Mouse (Mus musculus) kidney, postnatal 0 days (tissue): ENCODE measurements around the gene Tmem63c. TPM values are rescaled to one million over a fixed set of nuclear protein-coding genes. Genes with fewer than 3 reads are reported as not detected.
A peak's percentile ranks its signal among the peaks of the same experiment; 100 is the strongest.

Experiments used
- ATAC-seq: fragments of 200-750 bp; cut with Nextera tagmentation; replicated peaks from 2 replicates; pipeline ENCODE4 v1.8.0; 2017; ENCODE audit warnings: low read depth, moderate number of reproducible peaks, moderate TSS enrichment, moderate library complexity; ENCODE audit not compliant: low FRiP score
- DNase-seq: peaks from one replicate; pipeline ENCODE4 v3.0.0-alpha.2; 2016; ENCODE audit warnings: low spot score
- H3K27ac ChIP-seq: fragments of 300-500 bp; sonication (generic); 2 replicates; pipeline ENCODE4 v1.5.1; 2014; ENCODE audit warnings: mild to moderate bottlenecking
- H3K27me3 ChIP-seq: fragments of 300-500 bp; sonication (generic); 2 replicates; pipeline ENCODE4 v1.6.1; 2014; ENCODE audit warnings: low read length, mixed read lengths; ENCODE audit not compliant: insufficient read depth
- H3K36me3 ChIP-seq: fragments of 300-500 bp; sonication (generic); 2 replicates; pipeline ENCODE4 v1.6.1; 2014; ENCODE audit warnings: low read length, mixed read lengths; ENCODE audit not compliant: insufficient read depth
- H3K4me1 ChIP-seq: fragments of 300-500 bp; sonication (generic); replicated peaks from 2 replicates; pipeline ENCODE4 v1.6.1; 2014; ENCODE audit warnings: antibody characterized with exemption, low read length, mixed read lengths; ENCODE audit not compliant: insufficient read depth
- H3K4me2 ChIP-seq: fragments of 300-500 bp; sonication (generic); 2 replicates; pipeline ENCODE4 v1.6.1; 2014; ENCODE audit warnings: mild to moderate bottlenecking, low read length, moderate library complexity, mixed read lengths
- H3K4me3 ChIP-seq: fragments of 300-500 bp; sonication (generic); replicated peaks from 2 replicates; pipeline ENCODE4 v1.5.1; 2014; ENCODE audit warnings: low read depth, low read length
- H3K9ac ChIP-seq: fragments of 300-500 bp; sonication (generic); 2 replicates; pipeline ENCODE4 v1.6.1; 2014; ENCODE audit warnings: low read depth, low read length
- H3K9me3 ChIP-seq: fragments of 300-500 bp; sonication (generic); replicated peaks from 2 replicates; pipeline ENCODE4 v1.6.1; 2016; ENCODE audit warnings: low read length, inconsistent platforms, mixed read lengths
- CTCF ChIP-seq: IDR thresholded peaks from 2 replicates; pipeline ENCODE4 v1.5.1; 2016; ENCODE audit warnings: antibody characterized with exemption, low read depth, mild to moderate bottlenecking, moderate library complexity
- WGBS: fragments of 180-500 bp; shearing (Covaris S2); extraction: QIAGEN DNeasy Blood & Tissue Kit; methylation state at CpG from one replicate; pipeline ENCODE4 v1.1.7; 2014; 5-methylcytosine and 5-hydroxymethylcytosine counted together
- polyA plus RNA-seq: library from polyadenylated mRNA; unstranded; fragments of >200 nt; fragmentation: Nextera tagmentation; extraction: Ambion mirVana; gene quantifications from 2 replicates; pipeline ENCODE4 v1.2.1, GENCODE M21; 2015

Gene Tmem63c
- polyA plus RNA-seq, 1 experiment from 2014 or later: 0.08 TPM

DNA sequence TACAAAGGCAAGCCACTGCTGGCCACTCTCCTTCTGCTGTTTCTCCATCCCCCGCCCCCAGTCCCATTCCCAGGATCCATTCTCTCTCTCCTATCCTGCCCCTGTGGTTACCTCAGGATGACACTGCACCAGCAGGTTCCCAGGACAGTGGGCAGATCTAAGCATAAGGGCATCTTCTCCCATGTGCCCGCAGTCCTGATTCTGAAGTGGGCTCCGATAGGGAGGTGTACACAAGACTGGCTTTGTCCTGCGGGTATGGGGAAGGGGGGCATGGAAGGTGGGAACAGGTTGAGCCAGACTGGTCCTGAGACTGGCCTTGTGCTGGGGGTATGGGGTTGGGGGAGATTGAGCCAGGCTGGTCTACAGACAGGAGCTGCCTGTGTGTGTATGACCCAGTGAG lies 16.5 kb upstream of the Tmem63c start:
- no peak overlapping the region for H3K4me3 ChIP-seq
- H3K4me2 ChIP-seq: no peak overlapping the region
- no peaks in the 10 kb centered on the region for H3K4me1 ChIP-seq
- ATAC-seq: no peak
- H3K9ac ChIP-seq: no peak overlapping the region
- 83% methylated on average over 4 of the region's 4 CpGs for WGBS
- H3K36me3 ChIP-seq: no peaks in the 10 kb centered on the region
- TF ChIP-seq CTCF: no peak
- DNase-seq: no peak
- no peaks in the 10 kb centered on the region for H3K9me3 ChIP-seq
- H3K27ac ChIP-seq: no peak overlapping the region
- no peaks in the 10 kb centered on the region for H3K27me3 ChIP-seq

DNA sequence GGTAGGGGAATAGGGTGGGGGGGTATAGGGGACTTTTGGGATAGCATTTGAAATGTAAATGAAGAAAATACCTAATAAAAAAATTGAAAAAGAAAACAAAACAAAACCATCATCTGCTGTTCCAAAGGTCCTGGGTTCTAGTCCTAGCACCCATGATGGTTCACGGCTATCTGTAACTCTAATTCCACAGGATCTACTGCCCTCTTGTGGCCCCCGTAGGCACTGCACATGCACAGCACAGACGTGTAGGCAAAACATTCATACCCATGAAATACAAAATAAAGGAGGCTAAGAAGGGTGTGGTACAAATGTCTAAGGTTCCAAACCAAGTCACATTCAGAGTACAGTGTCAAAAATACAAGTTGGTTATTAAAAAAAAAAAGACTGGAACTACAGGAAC lies 4.1 kb upstream of the Tmem63c start:
- H3K9me3 ChIP-seq: no peaks in the 10 kb centered on the region
- no peak overlapping the region for H3K27ac ChIP-seq
- no peak for ATAC-seq
- H3K27me3 ChIP-seq: no peaks in the 10 kb centered on the region
- H3K4me1 ChIP-seq: no peaks in the 10 kb centered on the region
- H3K4me3 ChIP-seq: no peak overlapping the region
- no peak overlapping the region for H3K4me2 ChIP-seq
- DNase-seq: no peak
- no peak overlapping the region for H3K9ac ChIP-seq
- no peaks in the 10 kb centered on the region for H3K36me3 ChIP-seq
- WGBS: 44% methylated on average over 3 of the region's 3 CpGs
- peak; percentile 51 for TF ChIP-seq CTCF

GRCm38 (mm10) chr12:87018756-87019155 lies 2.4 kb upstream of the Tmem63c start:
- no peaks in the 10 kb centered on the region for H3K4me1 ChIP-seq
- no peaks in the 10 kb centered on the region for H3K36me3 ChIP-seq
- H3K27me3 ChIP-seq: no peaks in the 10 kb centered on the region
- no peak overlapping the region for H3K27ac ChIP-seq
- no peak overlapping the region for H3K4me3 ChIP-seq
- no peaks in the 10 kb centered on the region for H3K9me3 ChIP-seq
- no peak overlapping the region for H3K9ac ChIP-seq
- ATAC-seq: no peak
- no peak overlapping the region for H3K4me2 ChIP-seq
- DNase-seq: no peak
- no peak for TF ChIP-seq CTCF
- 88% methylated on average over 2 of the region's 2 CpGs for WGBS

- WGBS: 75% methylated on average over 2 of the region's 2 CpGs
- no peak overlapping the region for H3K9ac ChIP-seq
- no peak for ATAC-seq
- H3K4me2 ChIP-seq: no peak overlapping the region
- no peaks in the 10 kb centered on the region for H3K9me3 ChIP-seq
- H3K4me1 ChIP-seq: no peaks in the 10 kb centered on the region; the same call in 1 of the 2 replicates
- TF ChIP-seq CTCF: no peak
- no peaks in the 10 kb centered on the region for H3K36me3 ChIP-seq
- no peak overlapping the region for H3K4me3 ChIP-seq
- H3K27me3 ChIP-seq: no peaks in the 10 kb centered on the region; the same call in 1 of the 2 replicates
- H3K27ac ChIP-seq: no peak overlapping the region
- DNase-seq: no peak
Observed at GRCm38 (mm10) chr12:87022006-87022405, 866 bp downstream of the Tmem63c start.

- Histone ChIP-seq H3K36me3 (no peaks in the 10 kb centered on the region), H3K4me2 (no peak overlapping the region), H3K27me3 (no peaks in the 10 kb centered on the region; the same call in 1 of the 2 replicates), H3K9ac (no peak overlapping the region), H3K4me3 (no peak overlapping the region), H3K4me1 (no peaks in the 10 kb centered on the region; the same call in 1 of the 2 replicates), H3K27ac (no peak overlapping the region), H3K9me3 (no peaks in the 10 kb centered on the region)
- 75% methylated on average over 3 of the region's 3 CpGs for WGBS
- no peak for TF ChIP-seq CTCF
- DNase-seq (no peak), ATAC-seq (no peak)
Observed at GRCm38 (mm10) chr12:87023456-87023855, 2.3 kb downstream of the Tmem63c start.

- 3% methylated on average over 30 of the region's 30 CpGs for WGBS
Observed at GRCm38 (mm10) chr12:87026109-87026870, 5.2 kb downstream of the Tmem63c start.

More at GRCm38 (mm10) chr12:87026109-87026870, 5.2 kb downstream of the Tmem63c start:
- TF ChIP-seq CTCF: no peak
- Histone ChIP-seq H3K4me3 (no peak overlapping the region), H3K27me3 (no peaks in the 10 kb centered on the region; the same call in 1 of the 2 replicates), H3K36me3 (no peaks in the 10 kb centered on the region), H3K4me2 (peak overlapping the region; percentile 50), H3K27ac (no peak overlapping the region), H3K4me1 (no peaks in the 10 kb centered on the region; the same call in 1 of the 2 replicates), H3K9me3 (no peaks in the 10 kb centered on the region), H3K9ac (no peak overlapping the region)
- DNase-seq: peak; percentile 23
- ATAC-seq: no peak; the same call in 1 of the 2 replicates
